Mouse (Mus musculus) ovary, postnatal 10 days (tissue): ENCODE measurements around the gene Scg3.
A peak's percentile ranks its signal among the peaks of the same experiment; 100 is the strongest.
"Not testable (repeated sequence)": the region's sequence is repeated elsewhere in the genome, so short reads cannot be mapped to it uniquely, and the experiment has no call there.

Experiments
- DNase-seq: peaks from one replicate; pipeline ENCODE4 v3.0.0; 2022; ENCODE audit warnings: low spot score

Scg3 gene

DNA sequence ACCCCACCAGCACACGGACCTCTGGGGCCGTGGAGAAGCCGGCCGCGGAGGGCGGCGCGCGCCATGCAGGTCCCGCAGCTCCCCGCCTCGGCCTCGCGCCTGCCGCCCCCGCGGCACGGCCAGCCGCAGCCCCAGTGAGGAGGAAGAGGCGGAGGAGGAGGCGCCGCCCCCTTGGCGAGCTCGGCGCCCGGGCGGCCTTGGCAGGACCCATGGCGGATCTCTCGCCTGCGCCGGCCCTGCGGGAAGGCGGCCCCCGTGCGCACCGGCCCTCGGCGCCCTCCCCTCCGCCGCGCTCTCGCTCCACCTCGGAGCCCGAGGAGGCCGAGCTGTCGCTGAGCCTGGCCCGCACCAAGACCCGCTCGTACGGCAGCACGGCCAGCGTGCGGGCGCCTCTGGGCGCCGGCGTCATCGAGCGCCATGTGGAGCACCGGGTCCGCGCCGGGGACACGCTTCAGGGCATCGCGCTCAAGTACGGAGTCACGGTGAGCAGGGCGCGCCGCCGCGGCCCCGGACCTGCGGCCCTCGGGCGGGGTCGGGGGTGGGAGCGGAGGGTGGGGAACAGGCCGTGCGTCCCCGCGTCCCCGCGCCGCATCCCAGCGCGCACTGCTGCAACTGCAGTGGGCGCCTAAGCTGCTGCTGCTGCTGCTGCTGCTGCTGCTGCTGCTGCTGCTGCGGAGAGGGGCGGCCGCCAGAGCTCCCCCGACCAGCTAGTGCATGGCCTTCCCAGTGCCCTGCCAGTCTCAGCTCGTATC lies 58.1 kb downstream of the Scg3 start, which contains the start of gene Lysmd2:
TSS of gene Lysmd2 (plus strand) at position 186 of the 752 bp plus-strand sequence.
- DNase-seq: peak; percentile 68

DNA sequence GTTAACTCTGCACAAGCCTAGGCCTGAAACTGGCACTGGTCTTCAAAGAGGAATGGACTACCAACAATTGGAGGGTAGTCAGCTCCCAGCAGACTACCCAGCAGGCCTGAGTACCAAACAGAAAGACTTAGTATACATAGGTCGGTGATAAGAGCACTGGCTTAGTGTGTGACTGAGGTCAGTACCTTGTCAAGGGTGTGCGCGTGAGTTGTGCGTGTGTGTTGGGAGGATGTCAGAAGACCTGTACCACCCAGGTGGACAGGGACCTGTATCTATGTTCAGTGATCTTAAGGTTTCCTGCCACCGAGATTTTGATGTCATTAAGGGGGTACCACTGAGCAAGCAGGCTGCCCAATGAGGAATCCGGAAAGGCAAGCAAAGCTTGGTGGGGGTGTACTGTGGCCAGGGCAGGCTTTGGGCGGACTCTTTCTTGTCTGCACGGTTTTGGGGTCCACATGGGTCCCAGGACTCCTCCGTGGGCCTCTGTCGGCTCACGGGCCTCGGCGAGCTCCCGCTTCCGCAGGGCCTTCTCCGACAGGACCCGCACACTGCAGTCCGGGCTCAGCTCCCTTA lies 58.8 kb downstream of the Scg3 start:
- no peak for DNase-seq

DNA sequence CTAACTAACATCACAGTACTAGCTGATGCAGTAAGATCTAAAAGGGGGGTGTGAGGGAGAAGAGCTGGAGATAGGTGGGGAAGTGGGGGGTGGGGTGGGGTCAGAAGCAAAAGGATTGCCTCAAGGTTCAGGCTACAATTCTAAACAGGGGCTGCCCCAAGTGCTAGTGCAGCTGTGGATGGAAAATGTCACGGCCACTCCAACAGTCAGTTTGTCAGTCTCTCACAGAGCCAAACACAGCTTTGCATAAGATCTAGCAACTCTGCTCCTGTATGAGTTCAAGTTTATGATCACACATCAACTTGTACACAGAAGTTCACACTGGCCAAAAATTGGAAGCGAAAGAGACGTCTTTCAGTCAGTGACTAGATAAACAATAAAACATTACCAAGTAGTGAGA lies 62.4 kb downstream of the Scg3 start:
- no peak for DNase-seq

DNA sequence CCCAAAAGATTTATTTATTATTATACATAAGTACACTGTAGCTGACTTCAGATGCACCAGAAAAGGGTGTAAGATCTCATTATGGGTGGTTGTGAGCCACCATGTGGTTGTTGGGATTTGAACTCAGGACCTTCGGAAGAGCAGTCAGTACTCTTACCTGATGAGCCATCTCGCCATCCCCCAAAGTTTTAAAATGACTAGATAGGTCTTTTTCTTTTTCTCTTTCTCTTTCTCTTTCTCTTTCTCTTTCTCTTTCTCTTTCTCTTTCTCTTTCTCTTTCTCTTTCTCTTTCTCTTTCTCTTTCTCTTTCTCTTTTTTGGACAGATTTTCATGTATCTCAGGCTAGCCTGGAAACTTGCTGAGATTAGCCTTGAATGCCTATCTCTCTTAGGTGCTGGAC lies 64.1 kb downstream of the Scg3 start:
- DNase-seq: not testable (repeated sequence)

DNA sequence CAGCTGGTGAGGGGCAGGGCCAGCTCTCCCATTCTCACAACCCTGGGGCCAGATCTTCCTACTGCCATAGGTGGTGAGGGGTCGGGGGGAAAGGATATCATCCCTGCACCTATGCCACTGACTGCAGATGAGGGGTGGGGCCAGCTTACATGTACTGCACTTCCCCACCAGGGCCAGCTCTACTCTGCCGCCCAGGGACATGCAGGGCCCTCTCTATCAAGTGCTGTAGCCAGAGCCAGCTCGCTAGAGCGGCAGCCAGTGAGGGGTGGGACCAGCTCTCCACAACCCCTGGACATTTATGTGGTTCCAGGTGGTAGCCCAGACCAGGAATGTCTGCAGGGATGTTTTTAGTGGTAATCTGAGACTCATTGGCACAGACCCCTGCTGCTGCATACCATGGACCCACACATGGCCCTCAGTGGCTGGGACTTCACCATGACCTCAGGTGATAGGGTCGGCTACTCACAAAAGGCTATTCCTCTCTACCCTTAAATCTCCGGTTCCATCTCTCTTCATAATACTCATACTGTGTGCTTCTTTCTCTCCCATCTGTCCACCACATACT lies 64.9 kb downstream of the Scg3 start:
- no peak for DNase-seq

DNA sequence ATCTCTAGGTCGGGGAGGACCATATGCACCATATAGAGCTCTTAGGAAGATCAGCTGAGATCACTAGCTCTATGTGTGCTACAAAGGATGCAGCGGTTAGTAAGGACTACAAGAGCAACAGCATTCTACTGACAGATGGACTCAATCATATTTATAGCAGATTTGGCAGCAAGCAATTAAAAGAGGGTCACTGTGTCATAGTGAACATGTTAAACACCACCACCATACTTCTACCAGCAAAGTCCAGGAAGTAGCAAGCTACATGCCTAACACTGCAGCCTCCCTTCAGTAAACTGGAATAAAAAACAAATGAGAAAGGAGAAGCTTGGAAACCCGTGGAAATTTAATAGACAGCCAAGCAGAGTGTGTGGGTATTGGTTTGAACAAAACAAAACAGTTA lies 67.3 kb downstream of the Scg3 start:
- DNase-seq: no peak

DNA sequence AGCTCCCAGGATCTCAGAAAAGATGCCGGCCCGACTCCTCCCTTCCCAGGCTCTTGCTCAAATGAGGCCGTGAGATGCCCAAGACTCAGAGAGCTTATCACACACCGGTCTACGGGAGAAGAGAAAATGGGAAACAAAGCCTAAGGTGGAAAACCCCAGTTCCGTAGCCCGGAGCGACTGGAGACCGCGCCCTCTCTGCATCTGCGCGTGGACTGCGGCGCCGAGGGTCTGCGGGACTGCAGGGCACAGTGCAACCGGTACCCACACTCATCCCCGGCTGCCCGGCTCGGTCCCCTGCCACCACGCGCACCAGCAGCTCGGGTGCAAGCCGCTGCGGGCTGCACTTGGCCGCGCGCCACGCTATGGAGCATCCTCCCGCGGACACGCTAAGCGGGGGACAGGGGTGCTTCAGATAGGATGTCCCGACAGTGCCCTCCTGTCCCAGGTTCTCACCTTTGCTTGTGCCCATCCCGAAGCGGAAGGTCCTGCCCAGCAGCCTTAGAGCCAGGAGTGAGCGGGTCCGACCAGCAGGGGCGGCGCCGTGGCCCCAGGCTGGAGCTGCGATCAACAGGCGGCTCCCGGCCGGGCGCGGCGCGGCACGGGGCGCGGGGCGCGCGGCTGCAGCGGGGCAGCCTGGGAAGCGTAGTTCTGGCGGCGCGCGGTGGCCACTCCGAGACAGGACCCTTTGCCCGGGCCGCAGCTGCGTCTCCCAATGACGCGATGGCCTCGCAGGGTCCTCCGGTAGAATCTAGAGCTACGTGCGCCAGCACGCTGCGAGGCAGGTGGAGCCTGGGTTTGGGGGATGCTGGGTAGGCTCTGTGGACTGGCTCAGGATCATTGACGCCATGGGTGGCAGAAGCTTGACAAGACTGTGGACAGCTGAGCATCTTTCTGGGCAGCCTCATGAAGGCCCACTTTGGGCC lies 73.0 kb downstream of the Scg3 start, which contains the start of gene Tmod2:
TSS of gene Tmod2 (minus strand) at position 755 of the 923 bp plus-strand sequence.
- peak; percentile 38 for DNase-seq

DNA sequence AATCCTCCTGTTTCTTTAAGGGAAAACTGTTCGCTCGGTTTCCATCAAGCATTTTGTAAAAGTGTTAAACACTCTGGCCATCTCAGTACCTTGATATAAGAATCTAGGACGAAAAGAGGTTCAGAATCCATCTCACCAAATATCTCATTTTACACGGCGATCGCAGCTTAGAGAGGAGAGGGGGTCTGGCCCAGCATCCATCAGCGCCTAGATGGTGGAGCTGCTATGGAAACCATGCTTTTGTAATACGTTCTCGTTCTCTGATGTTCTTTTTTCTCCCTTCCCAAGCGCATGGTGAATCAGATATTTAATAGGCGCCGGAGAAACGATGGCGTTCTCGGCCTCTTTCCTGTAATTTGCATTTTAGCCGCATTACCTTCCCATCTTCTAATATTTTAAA lies 73.9 kb downstream of the Scg3 start:
- DNase-seq: no peak

DNA sequence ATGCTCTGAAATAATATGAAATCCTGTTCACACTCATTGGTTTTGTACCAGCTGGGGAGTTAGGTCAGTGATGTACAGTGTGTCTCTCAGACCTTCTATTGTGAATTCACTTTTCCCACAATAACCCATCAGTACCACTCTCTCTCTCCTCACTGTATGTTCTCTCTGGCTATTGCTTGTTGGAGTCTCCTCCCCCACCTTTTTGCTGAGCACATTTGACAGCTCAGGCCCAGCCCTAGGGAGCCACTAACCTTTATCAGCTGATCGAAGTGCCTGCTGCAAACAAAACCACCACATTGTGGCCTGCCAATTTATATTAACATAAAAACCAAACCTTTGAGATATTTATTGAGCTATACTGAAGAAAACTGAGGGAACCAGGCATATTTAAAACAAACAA lies 74.4 kb downstream of the Scg3 start:
- no peak for DNase-seq

DNA sequence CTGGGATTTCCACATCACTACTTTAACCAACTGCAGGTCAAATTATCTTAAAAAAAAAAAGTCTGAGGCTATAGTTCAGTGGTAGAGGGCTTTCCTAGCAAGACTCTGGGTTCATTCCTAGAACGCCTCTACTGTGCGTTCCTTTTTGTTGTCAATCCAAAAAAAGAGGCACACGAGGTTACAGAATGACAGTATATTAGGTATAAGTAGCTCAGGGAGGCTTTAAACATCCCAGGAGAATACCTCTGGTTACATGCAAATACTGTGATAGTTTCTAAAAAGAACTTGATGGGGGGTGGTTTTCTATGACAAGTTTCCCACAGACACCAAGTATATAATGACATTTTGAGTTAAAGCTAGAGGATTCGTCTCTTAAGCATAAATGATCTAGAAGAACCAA lies 76.4 kb downstream of the Scg3 start:
- no peak for DNase-seq

DNA sequence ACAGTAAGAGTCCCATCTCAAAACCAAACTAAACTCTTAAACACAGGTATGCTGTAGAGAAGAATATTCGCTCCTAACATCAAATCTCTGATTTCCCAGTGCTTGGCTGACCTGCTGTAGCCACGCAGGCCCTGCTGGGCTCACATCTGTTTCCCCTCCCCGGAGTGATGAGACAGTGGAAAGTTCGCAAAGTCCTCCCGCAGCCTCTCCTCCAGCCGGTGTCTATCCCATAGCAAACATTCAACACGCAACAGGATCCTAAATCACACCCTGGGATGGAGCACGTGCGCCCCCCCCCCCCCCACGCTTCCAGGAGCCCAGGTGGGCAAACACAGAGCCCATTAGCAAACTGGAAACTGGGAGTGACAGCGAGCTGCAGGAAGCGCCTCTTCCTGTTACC lies 82.3 kb downstream of the Scg3 start:
- no peak for DNase-seq

DNA sequence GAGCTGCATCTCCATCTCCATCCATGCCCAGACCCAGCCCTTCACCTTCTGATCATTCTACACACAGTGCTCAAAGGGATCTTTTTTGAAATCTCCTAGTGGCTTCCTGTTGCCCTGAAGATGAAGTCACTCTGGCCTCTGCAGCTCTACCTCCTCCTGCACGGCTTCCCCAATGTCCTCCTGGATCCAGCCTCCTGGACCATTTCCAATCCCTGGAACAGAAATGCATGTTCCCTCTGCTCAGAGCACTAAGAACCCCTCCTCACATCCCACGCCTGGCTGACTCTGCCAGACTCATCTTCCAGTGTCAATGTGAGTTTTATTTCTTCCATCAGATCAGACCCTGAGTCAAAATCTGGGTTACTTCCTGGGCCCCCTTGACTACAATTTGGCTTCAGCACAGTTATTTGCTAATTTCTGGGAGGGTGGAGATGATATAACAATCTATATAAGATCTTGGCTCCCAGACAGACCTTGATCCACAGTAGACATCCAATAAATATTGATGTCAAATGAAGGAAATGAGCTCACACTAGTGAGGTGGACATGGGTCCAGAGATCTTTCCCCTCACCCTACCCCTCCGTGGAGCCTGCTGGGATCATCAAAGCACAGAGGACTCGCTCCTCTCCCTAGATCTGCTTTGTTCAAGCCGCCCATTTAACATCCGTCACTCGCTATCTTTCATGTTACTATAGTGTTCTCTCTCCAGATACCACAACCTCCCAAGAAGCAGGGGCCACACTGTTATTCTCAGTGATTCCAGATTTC lies 83.5 kb downstream of the Scg3 start:
- no peak for DNase-seq

DNA sequence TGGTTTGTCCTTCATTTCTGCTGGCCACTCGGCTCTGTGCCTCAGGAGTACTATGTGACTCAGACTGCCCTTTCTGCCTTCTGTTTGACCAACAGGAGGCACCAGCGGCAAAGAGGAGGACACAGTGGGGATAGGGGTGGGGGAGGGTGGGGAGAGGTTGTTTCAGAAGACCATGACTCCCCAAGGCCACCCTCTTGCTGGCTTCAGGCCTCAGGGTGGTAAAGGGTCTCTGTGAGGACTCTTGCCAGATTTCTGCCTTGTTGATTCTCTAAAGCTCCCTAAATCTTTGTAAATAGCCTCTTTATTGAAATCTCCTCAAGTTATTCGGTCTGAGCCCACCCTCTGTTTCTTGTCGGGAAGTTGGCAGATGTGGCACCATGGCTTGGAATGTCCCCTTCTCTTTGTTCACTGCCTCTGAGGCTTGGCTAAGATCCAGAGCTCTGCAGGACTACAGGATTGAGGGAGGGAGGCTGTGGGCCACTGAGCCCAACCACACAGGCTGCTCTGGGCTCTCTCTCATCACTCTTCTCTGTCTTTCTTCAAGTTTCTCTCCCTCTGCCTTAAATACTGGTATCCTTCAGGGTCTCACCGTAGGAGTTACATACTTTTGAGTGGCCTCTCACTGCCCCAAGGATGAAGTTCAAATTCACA lies 84.5 kb downstream of the Scg3 start:
- DNase-seq: no peak

DNA sequence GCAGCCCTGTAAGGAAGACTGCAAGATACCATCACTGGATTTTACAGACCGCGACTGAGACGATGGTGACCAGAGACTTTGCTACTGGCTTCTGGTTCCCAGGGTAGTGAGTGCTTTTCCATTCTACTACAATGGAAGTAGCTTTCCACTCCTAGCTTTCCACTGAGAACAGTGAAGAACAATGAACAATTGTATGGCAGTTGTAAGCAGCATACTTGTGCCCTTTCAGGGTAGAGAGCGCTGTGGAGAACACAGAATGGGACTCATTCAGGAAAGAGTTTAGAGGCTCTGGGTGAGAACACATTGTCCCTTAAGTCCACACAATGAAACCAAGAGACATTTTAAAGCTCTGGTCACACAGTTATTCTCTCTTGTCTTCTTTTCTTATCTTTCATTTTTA lies 86.3 kb downstream of the Scg3 start:
- DNase-seq: no peak

DNA sequence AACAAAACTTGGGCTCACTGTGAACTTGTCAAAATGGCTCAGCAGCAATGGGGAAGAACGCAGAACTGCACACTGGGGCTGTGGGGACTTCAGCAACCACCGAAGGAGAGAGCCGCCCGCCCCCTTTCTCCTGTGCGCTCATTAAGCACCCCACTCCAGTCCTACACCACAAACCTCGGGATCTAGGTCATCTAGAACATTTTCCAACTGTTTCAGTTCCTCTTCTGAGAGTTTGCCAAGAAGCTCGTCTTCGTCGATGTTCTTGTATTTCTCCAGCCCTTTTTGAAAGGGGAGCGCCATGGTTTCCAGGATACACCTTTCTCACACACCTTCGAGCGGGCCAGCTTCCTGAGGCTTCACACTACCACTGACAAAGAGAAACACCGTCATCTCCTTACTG lies 86.8 kb downstream of the Scg3 start:
- no peak for DNase-seq

DNA sequence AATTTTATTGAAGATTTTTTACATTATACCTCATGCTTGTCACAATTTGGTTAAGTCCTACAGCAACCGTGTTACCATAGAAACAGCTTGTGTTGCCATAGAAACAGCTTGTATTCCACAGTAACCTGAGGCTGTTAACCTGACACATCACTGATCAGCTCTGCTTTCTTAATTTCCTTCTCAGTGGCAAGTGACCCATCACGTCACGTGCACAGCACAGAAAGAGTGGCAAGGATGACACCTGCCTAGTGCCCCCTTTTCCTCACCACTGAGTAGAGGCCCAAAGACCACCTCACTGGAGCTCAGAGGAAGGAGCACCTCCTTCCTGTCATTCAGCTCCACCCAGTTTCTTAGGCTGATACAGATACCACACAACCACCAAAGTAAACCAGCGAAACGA lies 90.4 kb downstream of the Scg3 start:
- no peak for DNase-seq
